Mouse (Mus musculus): ENCODE results near the gene Smr3a.

Gene Smr3a

GRCm38 (mm10) chr5:88002249-88002648 is at the start of gene Smr3a:
Gene Smr3a (plus strand): TSS chr5:88002549.
- no peak for DNase-seq

GRCm38 (mm10) chr5:87969201-87969600 is 33.1 kb upstream of the Smr3a start, which contains the start of the genes 2310003L06Rik and Gm28434:
Gene 2310003L06Rik (plus strand): TSS chr5:87969459.
Gene Gm28434 (plus strand): TSS chr5:87969517.
- DNase-seq: no peak

- no peak for DNase-seq
Measured at GRCm38 (mm10) chr5:87979139-87979538, 23.2 kb upstream of the Smr3a start, which contains the start of gene Cabs1. Gene Cabs1 (plus strand): TSS chr5:87979439.

GRCm38 (mm10) chr5:87982468-87983214 is 19.7 kb upstream of the Smr3a start:
- no peak for DNase-seq

DNA sequence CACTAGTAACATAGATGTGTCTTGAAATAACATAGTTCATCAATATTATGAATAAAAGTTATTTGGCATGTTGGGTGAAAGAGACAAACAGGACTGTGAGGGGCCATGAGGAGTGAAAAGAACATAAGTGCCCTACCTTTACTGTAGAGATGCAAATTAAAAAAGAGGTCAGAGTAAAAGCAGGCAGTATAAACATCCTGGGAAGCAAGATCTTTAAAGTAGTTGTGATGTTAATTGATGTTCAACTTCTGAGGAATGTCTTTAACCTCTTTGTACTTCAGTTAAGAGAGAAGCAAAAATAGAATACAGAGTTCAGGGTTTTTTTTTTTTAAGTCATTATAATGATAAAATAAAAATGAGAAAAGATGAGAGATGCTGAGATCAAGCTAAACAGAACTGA is 2.9 kb downstream of the Smr3a start:
- no peak for DNase-seq
